Mouse (Mus musculus): ENCODE results near the gene Mpc1. TPM values are rescaled to one million over a fixed set of nuclear protein-coding genes. Genes with fewer than 3 reads are reported as not detected.
A peak's percentile ranks its signal among the peaks of the same experiment; 100 is the strongest.
"Not testable (repeated sequence)": the region's sequence is repeated elsewhere in the genome, so short reads cannot be mapped to it uniquely, and the experiment has no call there.

Mpc1 gene
- total and polyA plus RNA-seq, 2 experiments from 2014 or later, result 306 to 559 TPM

DNA sequence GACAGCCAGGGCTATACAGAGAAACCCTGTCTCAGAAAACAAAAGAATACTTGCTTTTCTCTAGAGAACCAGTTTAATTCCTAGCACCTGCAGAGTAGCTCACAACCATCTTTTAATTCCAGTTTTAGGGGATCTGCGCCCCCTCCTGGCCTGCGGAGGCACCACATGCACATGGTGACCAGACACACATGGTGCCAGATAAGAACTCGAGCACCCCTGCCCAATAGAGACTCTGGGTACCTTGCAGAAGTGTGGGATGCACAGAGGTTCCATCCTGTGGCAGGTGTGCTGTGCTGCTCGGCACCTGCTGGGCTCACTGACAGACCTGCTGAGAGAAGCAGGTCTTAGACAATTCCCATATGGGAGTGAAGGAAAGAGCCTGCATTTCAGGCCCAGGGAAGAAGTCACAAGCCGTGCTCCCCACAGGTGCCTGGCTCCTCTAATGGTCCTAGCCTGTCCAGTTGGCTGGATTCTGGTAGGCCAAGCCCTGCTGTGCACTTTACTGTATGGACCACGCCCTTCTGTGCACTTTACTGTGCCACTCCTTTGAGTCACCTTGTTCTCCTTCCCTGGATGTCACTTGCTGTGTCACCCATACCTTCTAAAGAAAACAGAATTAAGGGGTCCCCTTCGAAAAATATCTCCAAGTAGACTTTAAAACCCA is 45.9 kb downstream of the Mpc1 start:
- WGBS, result 68% methylated on average over 7 of the region's 7 CpGs
- Histone ChIP-seq H3K9me3 (ENCODE audit: low read length) (no peaks in the 10 kb centered on the region), H3K4me3 (ENCODE audit: low read depth, low read length) (no peak overlapping the region), H3K27me3 (ENCODE audit: insufficient read depth, low read length) (no peaks in the 10 kb centered on the region), H3K27ac (ENCODE audit: low read depth, low read length) (no peak overlapping the region), H3K36me3 (ENCODE audit: insufficient read depth) (peaks cover 24% of the 10 kb centered on the region), H3K4me1 (ENCODE audit: insufficient read depth) (no peaks in the 10 kb centered on the region), H3K4me2 (ENCODE audit: low read depth) (no peak overlapping the region), H3K9ac (no peak overlapping the region)
- DNase-seq (no peak), ATAC-seq (no peak)
- TF ChIP-seq CTCF (IDR thresholded peaks at IDR 0.05; ENCODE audit: low read depth), result peak; percentile 43

DNA sequence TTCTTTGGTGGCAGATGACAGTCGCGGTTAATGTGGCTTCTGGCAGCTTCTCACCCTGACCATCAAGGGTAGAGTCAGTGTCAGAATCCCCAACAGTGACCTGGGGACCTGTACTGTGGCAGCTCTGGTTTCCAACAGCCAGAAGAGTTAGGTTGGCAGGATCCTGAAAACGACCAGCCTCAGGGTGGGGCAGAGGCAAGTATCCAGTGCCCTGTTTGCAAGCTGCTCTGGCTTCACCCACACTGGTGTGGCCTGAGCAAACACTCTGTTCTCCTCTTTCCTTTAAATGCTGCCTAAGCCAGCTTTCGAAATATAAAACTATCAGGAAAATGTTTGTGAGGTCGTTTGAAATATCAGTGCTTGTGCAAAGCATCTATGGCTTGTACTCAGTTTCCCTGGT is 47.9 kb downstream of the Mpc1 start:
- WGBS, result 78% methylated on average over 5 of the region's 5 CpGs
- TF ChIP-seq CTCF (IDR thresholded peaks at IDR 0.05; ENCODE audit: low read depth), result no peak

DNA sequence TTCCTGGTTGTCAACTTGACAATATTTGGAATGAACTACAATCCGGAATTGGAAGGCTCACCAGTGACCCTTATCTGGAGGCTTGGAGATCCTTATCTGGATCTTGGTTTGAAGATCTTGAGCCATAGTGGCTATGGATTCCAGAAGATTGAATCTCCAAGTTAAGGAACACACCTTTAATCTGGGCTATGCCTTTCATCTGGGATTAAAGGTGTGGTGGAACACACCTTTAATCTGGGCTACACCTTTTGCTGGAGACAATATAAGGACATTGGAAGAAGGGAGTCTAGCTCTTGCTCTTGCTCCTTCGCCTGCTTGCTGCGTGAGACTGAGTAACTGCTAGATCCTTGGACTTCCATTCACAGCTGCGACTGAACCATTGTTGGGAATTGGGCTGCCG is 54.5 kb downstream of the Mpc1 start, which contains the start of gene Prr18:
TSS of gene Prr18 (plus strand) at position 301 of the 400 bp plus-strand sequence.
- H3K27ac ChIP-seq (ENCODE audit: low read depth, low read length); ATAC-seq; DNase-seq; H3K36me3 ChIP-seq (ENCODE audit: insufficient read depth); H3K27me3 ChIP-seq (ENCODE audit: insufficient read depth, low read length); H3K9ac ChIP-seq; H3K4me2 ChIP-seq (ENCODE audit: low read depth); H3K9me3 ChIP-seq (ENCODE audit: low read length); H3K4me3 ChIP-seq (ENCODE audit: low read depth, low read length): not testable (repeated sequence)
- peaks cover 18% of the 10 kb centered on the region for H3K4me1 ChIP-seq (ENCODE audit: insufficient read depth)
- no CpG with 5 or more reads among the region's 5 CpGs for WGBS

More for the DNA sequence above, 47.9 kb downstream of the Mpc1 start:
- no peak overlapping the region for H3K9ac ChIP-seq
- H3K9me3 ChIP-seq (ENCODE audit: low read length), result no peaks in the 10 kb centered on the region
- H3K4me2 ChIP-seq (ENCODE audit: low read depth), result no peak overlapping the region
- no peak overlapping the region for H3K4me3 ChIP-seq (ENCODE audit: low read depth, low read length)
- no peak overlapping the region for H3K27ac ChIP-seq (ENCODE audit: low read depth, low read length)
- H3K4me1 ChIP-seq (ENCODE audit: insufficient read depth), result no peaks in the 10 kb centered on the region
- H3K27me3 ChIP-seq (ENCODE audit: insufficient read depth, low read length), result no peaks in the 10 kb centered on the region
- peaks cover 13% of the 10 kb centered on the region for H3K36me3 ChIP-seq (ENCODE audit: insufficient read depth)
- ATAC-seq, result no peak
- DNase-seq, result no peak

DNA sequence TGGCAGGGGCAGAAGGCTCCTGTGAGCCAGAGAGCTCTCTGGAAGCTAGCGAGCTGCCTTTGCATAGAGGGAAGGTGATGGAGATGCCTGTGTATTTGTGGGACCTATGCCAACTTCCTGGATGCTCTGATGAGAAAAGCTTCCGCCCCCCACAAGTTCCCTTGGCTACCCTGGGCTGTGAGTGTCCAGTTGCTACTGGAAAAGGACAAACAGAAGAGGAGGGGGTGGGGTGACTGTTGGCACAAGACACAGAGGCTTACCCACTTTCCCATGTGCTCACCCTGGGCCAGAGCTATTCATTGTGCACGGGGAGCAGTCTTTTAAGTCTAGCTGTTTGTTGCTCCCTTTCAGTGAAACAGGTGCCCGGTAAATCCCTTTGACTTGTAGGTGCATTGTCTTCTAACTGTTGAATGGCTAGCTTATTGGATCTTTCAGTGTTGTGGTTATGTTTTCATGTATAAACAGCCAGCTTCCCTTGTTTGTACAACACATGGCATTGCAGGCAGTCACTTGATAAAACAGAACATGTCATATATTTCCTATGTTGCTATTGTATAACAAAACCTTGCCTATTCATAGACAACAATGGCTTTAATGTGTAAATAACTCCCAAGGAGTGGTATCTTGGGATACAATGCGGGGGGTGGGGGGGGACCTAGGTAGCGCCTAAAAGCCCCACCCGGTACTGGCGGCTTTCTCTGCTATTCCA is 57.1 kb downstream of the Mpc1 start:
- Histone ChIP-seq H3K4me1 (ENCODE audit: insufficient read depth) (peaks cover 29% of the 10 kb centered on the region), H3K27ac (ENCODE audit: low read depth, low read length) (peak overlapping the region; percentile 89), H3K9me3 (ENCODE audit: low read length) (no peaks in the 10 kb centered on the region), H3K9ac (peak overlapping the region; percentile 97), H3K27me3 (ENCODE audit: insufficient read depth, low read length) (no peaks in the 10 kb centered on the region), H3K4me3 (ENCODE audit: low read depth, low read length) (peak overlapping the region; percentile 77), H3K36me3 (ENCODE audit: insufficient read depth) (no peaks in the 10 kb centered on the region), H3K4me2 (ENCODE audit: low read depth) (peak overlapping the region; percentile 99)
- 12% methylated on average over 8 of the region's 8 CpGs for WGBS
- ATAC-seq (peak; percentile 45), DNase-seq (peak; percentile 75)
- TF ChIP-seq CTCF (IDR thresholded peaks at IDR 0.05; ENCODE audit: low read depth), result no peak

DNA sequence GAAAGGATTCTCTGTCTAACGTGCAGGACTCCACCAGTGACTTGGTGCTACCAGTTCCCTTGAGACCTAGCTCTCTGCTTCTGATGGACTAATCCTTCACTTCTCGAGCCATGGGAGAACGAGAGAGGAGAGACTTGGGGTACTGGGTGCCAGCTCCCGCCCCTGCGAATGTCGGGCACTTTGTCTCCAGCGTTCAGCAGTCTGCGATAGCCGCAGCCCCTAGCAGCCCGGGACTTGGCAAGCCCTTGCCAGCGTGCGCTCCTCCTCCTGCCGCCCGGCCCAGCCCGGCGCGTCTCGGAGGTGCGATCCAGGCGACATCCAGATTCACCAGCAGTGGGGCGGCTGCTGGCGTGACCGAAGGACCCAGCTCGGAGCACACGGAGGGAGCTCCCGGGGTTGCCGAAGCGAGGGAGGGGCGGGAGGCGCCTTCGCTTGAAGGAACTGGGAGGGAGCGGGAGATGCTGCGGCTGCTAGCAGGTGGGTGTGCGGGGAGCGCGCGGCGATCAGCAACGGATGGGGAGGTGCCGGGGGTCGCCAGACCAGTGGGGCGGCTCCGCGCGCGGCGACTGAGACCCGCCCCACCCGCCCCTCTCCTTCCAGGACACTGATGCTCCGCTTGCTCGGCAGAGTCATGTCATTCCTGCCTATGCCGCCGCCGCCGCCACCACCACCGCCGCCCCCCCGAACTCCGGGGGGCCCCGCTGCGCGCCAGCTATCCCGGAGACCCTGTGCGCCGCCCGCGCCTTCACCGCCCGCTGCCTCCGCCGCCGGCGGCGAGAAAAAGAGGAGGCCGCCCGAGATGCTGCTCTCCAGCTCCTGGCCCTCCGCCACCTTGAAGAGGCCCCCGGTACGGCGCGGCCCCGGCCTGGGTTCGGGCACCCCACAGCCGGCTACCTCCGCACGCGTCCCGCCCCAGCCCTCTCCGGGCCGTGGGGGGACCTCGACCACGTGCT is 58.0 kb downstream of the Mpc1 start:
- ATAC-seq, result peak; percentile 84
- H3K4me2 ChIP-seq (ENCODE audit: low read depth), result peak overlapping the region; percentile 99
- 3% methylated on average over 84 of the region's 92 CpGs for WGBS
- H3K4me3 ChIP-seq (ENCODE audit: low read depth, low read length), result peak overlapping the region; percentile 77
- peak; percentile 86 for DNase-seq
- H3K9me3 ChIP-seq (ENCODE audit: low read length), result no peaks in the 10 kb centered on the region
- peak overlapping the region; percentile 97 for H3K9ac ChIP-seq
- H3K4me1 ChIP-seq (ENCODE audit: insufficient read depth), result peaks cover 29% of the 10 kb centered on the region
- no peaks in the 10 kb centered on the region for H3K36me3 ChIP-seq (ENCODE audit: insufficient read depth)
- peak overlapping the region; percentile 89 for H3K27ac ChIP-seq (ENCODE audit: low read depth, low read length)
- no peaks in the 10 kb centered on the region for H3K27me3 ChIP-seq (ENCODE audit: insufficient read depth, low read length)
- no peak for TF ChIP-seq CTCF (IDR thresholded peaks at IDR 0.05; ENCODE audit: low read depth)

GRCm38 (mm10) chr17:8341360-8341963 is 58.8 kb downstream of the Mpc1 start:
- Histone ChIP-seq H3K27ac (ENCODE audit: low read depth, low read length) (peak overlapping the region; percentile 89), H3K4me1 (ENCODE audit: insufficient read depth) (peaks cover 29% of the 10 kb centered on the region), H3K4me3 (ENCODE audit: low read depth, low read length) (peak overlapping the region; percentile 77), H3K4me2 (ENCODE audit: low read depth) (peak overlapping the region; percentile 99), H3K27me3 (ENCODE audit: insufficient read depth, low read length) (no peaks in the 10 kb centered on the region), H3K9me3 (ENCODE audit: low read length) (no peaks in the 10 kb centered on the region), H3K9ac (peak overlapping the region; percentile 97), H3K36me3 (ENCODE audit: insufficient read depth) (no peaks in the 10 kb centered on the region)
- DNase-seq, result peak; percentile 40
- WGBS, result 14% methylated on average over 43 of the region's 46 CpGs
- peak; percentile 6; the same call in 1 of the 2 replicates for ATAC-seq
- TF ChIP-seq CTCF (IDR thresholded peaks at IDR 0.05; ENCODE audit: low read depth), result no peak
